Mouse (Mus musculus) small intestine, adult 2 months (tissue): ENCODE measurements around the gene Nlrp4c. TPM values are rescaled to one million over a fixed set of nuclear protein-coding genes. Genes with fewer than 3 reads are reported as not detected.

ENCODE experiments used
- H3K27ac ChIP-seq: fragments of 200-500 bp; 2 replicates; pipeline ENCODE4 v1.5.1; 2012; ENCODE audit warnings: low read depth, low read length, control low read depth, inconsistent platforms; ENCODE audit not compliant: insufficient read depth
- H3K27me3 ChIP-seq: fragments of 200-500 bp; 2 replicates; pipeline ENCODE4 v1.6.1; 2012; ENCODE audit warnings: mild to moderate bottlenecking, moderate library complexity, low read length, inconsistent platforms; ENCODE audit not compliant: control insufficient read depth, insufficient read depth
- H3K36me3 ChIP-seq: fragments of 200-500 bp; 2 replicates; pipeline ENCODE4 v1.6.1; 2012; ENCODE audit warnings: mild to moderate bottlenecking, low read length, control low read depth, inconsistent platforms; ENCODE audit not compliant: control insufficient read depth, insufficient read depth
- H3K4me1 ChIP-seq: fragments of 200-500 bp; 2 replicates; pipeline ENCODE4 v1.6.1; 2012; ENCODE audit warnings: low read length, inconsistent platforms, mixed read lengths; ENCODE audit not compliant: control insufficient read depth, insufficient read depth, insufficient read length
- H3K4me3 ChIP-seq: fragments of 200-500 bp; 2 replicates; pipeline ENCODE4 v1.5.1; 2012; ENCODE audit warnings: low read depth, mild to moderate bottlenecking, control low read depth, inconsistent platforms, low read length, moderate library complexity
- CTCF ChIP-seq: fragments of 200-500 bp; IDR thresholded peaks from 2 replicates; pipeline ENCODE4 v1.5.1; 2012; ENCODE audit warnings: low read depth, mild to moderate bottlenecking, control low read depth, inconsistent platforms, low read length, moderate library complexity, mixed read lengths; ENCODE audit not compliant: insufficient replicate concordance, insufficient read length; ENCODE audit errors: extremely low read depth
- POLR2A ChIP-seq: fragments of 200-500 bp; IDR thresholded peaks from 2 replicates; pipeline ENCODE4 v1.6.1; 2012; ENCODE audit warnings: low read depth, mild to moderate bottlenecking, control low read depth, inconsistent platforms, low read length, moderate library complexity
- WGBS: fragments of 180-500 bp; shearing (Covaris S2); methylation state at CpG from one replicate; pipeline ENCODE4 v1.1.7; 2018; 5-methylcytosine and 5-hydroxymethylcytosine counted together
- polyA plus RNA-seq: library from polyadenylated mRNA; depleted of rRNA; stranded (reverse); fragments of >200 nt; gene quantifications from 2 replicates; pipeline ENCODE4 v1.2.3, GENCODE M21; 2012; rRNA removed

Nlrp4c gene
- polyA plus RNA-seq, 1 experiment: not detected

GRCm38 (mm10) chr7:6151266-6151665 lies 106.3 kb downstream of the Nlrp4c start:
- TF ChIP-seq CTCF: no peak
- no peak for TF ChIP-seq POLR2A
- Histone ChIP-seq H3K4me3 (no peak overlapping the region), H3K36me3 (no peaks in the 10 kb centered on the region), H3K4me1 (peaks cover 43% of the 10 kb centered on the region), H3K27me3 (no peaks in the 10 kb centered on the region), H3K27ac (no peak overlapping the region)
- 26% methylated on average over 1 of the region's 1 CpGs for WGBS

DNA sequence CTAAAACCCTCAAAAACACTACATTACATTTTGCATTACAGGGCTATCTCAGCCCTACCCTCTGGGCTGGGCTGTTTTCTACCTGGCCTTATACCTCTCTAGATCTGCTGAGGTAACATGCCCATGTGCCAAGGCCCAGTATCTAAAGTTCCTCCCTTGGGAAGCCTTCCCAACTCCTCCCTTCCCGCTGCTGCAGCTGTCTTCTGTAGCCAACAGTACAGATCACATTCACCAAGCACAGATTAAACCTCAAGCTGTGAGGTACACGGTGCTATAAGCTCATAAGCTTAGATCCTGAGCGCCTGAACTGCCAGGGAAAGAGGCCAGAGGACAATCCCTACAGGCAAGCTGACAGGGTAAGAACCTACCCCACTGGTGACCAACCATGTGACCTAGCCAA lies 107.1 kb downstream of the Nlrp4c start:
- H3K36me3 ChIP-seq: no peaks in the 10 kb centered on the region
- no peaks in the 10 kb centered on the region for H3K27me3 ChIP-seq
- peak overlapping the region; percentile 40 for H3K27ac ChIP-seq
- H3K4me3 ChIP-seq: no peak overlapping the region
- WGBS: 21% methylated on average over 3 of the region's 3 CpGs
- no peak for TF ChIP-seq POLR2A
- TF ChIP-seq CTCF: no peak
- H3K4me1 ChIP-seq: peaks cover 41% of the 10 kb centered on the region

- Histone ChIP-seq H3K36me3 (no peaks in the 10 kb centered on the region), H3K27ac (peak overlapping the region; percentile 1; the same call in 1 of the 2 replicates), H3K4me3 (no peak overlapping the region), H3K4me1 (peaks cover 43% of the 10 kb centered on the region), H3K27me3 (no peaks in the 10 kb centered on the region)
- WGBS: 55% methylated on average over 3 of the region's 3 CpGs
- TF ChIP-seq POLR2A (no peak), CTCF (no peak)
Observed at GRCm38 (mm10) chr7:6153131-6153530, 108.2 kb downstream of the Nlrp4c start.

- TF ChIP-seq POLR2A (no peak), CTCF (no peak)
- H3K27me3 ChIP-seq: no peaks in the 10 kb centered on the region
- peaks cover 37% of the 10 kb centered on the region; the same call in 1 of the 2 replicates for H3K4me1 ChIP-seq
- H3K27ac ChIP-seq: peak overlapping the region; percentile 94
- WGBS: 13% methylated on average over 5 of the region's 5 CpGs
- H3K36me3 ChIP-seq: peaks cover 2% of the 10 kb centered on the region; the same call in 1 of the 2 replicates
- no peak overlapping the region for H3K4me3 ChIP-seq
Observed at GRCm38 (mm10) chr7:6154164-6154563, 109.2 kb downstream of the Nlrp4c start.

Other genes starting within 250 kb of the Nlrp4c start
- not detected in 2 replicates for gene Vmn1r63, start 239.7 kb upstream of the Nlrp4c start, polyA plus RNA-seq
- not detected in 2 replicates for gene Vmn1r64, start 160.6 kb upstream of the Nlrp4c start, polyA plus RNA-seq
- gene Vmn1r65, start 34.2 kb upstream of the Nlrp4c start, polyA plus RNA-seq: not detected in 2 replicates
- 32.3 and 62.7 TPM in 2 replicates for gene Zfp787, start 110.8 kb downstream of the Nlrp4c start, polyA plus RNA-seq
- gene Zfp444, start 127.1 kb downstream of the Nlrp4c start, polyA plus RNA-seq: 12.7 and 33.9 TPM in 2 replicates
- not detected in 2 replicates for gene Galp, start 151.9 kb downstream of the Nlrp4c start, polyA plus RNA-seq
- not detected in 2 replicates for gene Zscan5b, start 177.1 kb downstream of the Nlrp4c start, polyA plus RNA-seq
- gene Epp13, start 207.5 kb downstream of the Nlrp4c start, polyA plus RNA-seq: not detected in 2 replicates
- 0.10 TPM in 2 replicates for gene Zfp667, start 241.4 kb downstream of the Nlrp4c start, polyA plus RNA-seq